Mouse (Mus musculus): ENCODE measurements around the gene Piwil1. TPM values are rescaled to one million over a fixed set of nuclear protein-coding genes. Genes with fewer than 3 reads are reported as not detected.

Piwil1 gene
- total and polyA plus RNA-seq, 3 experiments, result not detected

- TF ChIP-seq MXI1 (IDR thresholded peaks at IDR 0.05; ENCODE audit: low read depth, low read length) (no peak), UBTF (IDR thresholded peaks at IDR 0.05; ENCODE audit: borderline replicate concordance, insufficient read depth, low read depth, low read length) (no peak), NRF1 (IDR thresholded peaks at IDR 0.05; ENCODE audit: insufficient read depth, low read depth, low read length, poor library complexity, severe bottlenecking) (no peak), ELF1 (IDR thresholded peaks at IDR 0.05; ENCODE audit: low read depth, low read length) (no peak), MAFK (IDR thresholded peaks at IDR 0.05; ENCODE audit: borderline replicate concordance, low read depth, low read length) (no peak)
- Histone ChIP-seq H3K9me3 (replicated peaks; ENCODE audit: insufficient read depth, low read length) (no peaks in the 10 kb centered on the region), H3K4me3 (ENCODE audit: control insufficient read depth in 1 of 2, insufficient read depth in 1 of 2, low read depth in 2 of 2, low read length in 2 of 2) (no peak overlapping the region), H3K36me3 (ENCODE audit: control insufficient read depth in 1 of 2, insufficient read depth in 2 of 2, low read length in 2 of 2) (no peaks in the 10 kb centered on the region), H3K9ac (ENCODE audit: control insufficient read depth, low read depth, low read length, poor library complexity, severe bottlenecking) (no peak overlapping the region), H3K4me1 (ENCODE audit: control insufficient read depth in 1 of 2, insufficient read depth in 2 of 2, low read length in 2 of 2) (no peaks in the 10 kb centered on the region), H3K27me3 (ENCODE audit: control insufficient read depth in 1 of 2, insufficient read depth in 2 of 2, low read length in 2 of 2) (no peaks in the 10 kb centered on the region), H3K27ac (ENCODE audit: control insufficient read depth, low read depth, low read length) (no peak overlapping the region), H3K79me2 (ENCODE audit: control insufficient read depth, insufficient read depth, low read length, poor library complexity) (no peaks in the 10 kb centered on the region)
- DNase-seq (ENCODE audit: low read depth, low spot score), result no peak
These were observed 8.3 kb downstream of the Piwil1 start for GRCm38 (mm10) chr5:128710596-128710995.

GRCm38 (mm10) chr5:128711847-128712246 is 9.5 kb downstream of the Piwil1 start:
- Histone ChIP-seq H3K4me1 (ENCODE audit: control insufficient read depth in 1 of 2, insufficient read depth in 2 of 2, low read length in 2 of 2) (no peaks in the 10 kb centered on the region), H3K9ac (ENCODE audit: control insufficient read depth, low read depth, low read length, poor library complexity, severe bottlenecking) (no peak overlapping the region), H3K27me3 (ENCODE audit: control insufficient read depth in 1 of 2, insufficient read depth in 2 of 2, low read length in 2 of 2) (no peaks in the 10 kb centered on the region), H3K9me3 (replicated peaks; ENCODE audit: insufficient read depth, low read length) (no peaks in the 10 kb centered on the region), H3K27ac (ENCODE audit: control insufficient read depth, low read depth, low read length) (no peak overlapping the region), H3K36me3 (ENCODE audit: control insufficient read depth in 1 of 2, insufficient read depth in 2 of 2, low read length in 2 of 2) (no peaks in the 10 kb centered on the region), H3K79me2 (ENCODE audit: control insufficient read depth, insufficient read depth, low read length, poor library complexity) (no peaks in the 10 kb centered on the region), H3K4me3 (ENCODE audit: control insufficient read depth in 1 of 2, insufficient read depth in 1 of 2, low read depth in 2 of 2, low read length in 2 of 2) (no peak overlapping the region)
- TF ChIP-seq CTCF (IDR thresholded peaks at IDR 0.05 in 2 of 3, conservative IDR thresholded peaks at IDR 0.05 in 1 of 3; ENCODE audit: control insufficient read depth in 1 of 3, insufficient read depth in 1 of 3, low read depth in 2 of 3, low read length in 3 of 3, poor library complexity in 1 of 3, severe bottlenecking in 1 of 3) (peak in 1 of 3 experiments; percentile 8; a peak in 1 of 6 replicates), GABPA (IDR thresholded peaks at IDR 0.05; ENCODE audit: low read depth, low read length) (no peak)
- peak; percentile 10 for DNase-seq (ENCODE audit: low read depth, low spot score)

- Histone ChIP-seq H3K79me2 (ENCODE audit: control insufficient read depth, insufficient read depth, low read length, poor library complexity) (no peaks in the 10 kb centered on the region), H3K4me1 (ENCODE audit: control insufficient read depth in 1 of 2, insufficient read depth in 2 of 2, low read length in 2 of 2) (no peaks in the 10 kb centered on the region), H3K27ac (ENCODE audit: control insufficient read depth, low read depth, low read length) (no peak overlapping the region), H3K36me3 (ENCODE audit: control insufficient read depth in 1 of 2, insufficient read depth in 2 of 2, low read length in 2 of 2) (no peaks in the 10 kb centered on the region), H3K27me3 (ENCODE audit: control insufficient read depth in 1 of 2, insufficient read depth in 2 of 2, low read length in 2 of 2) (no peaks in the 10 kb centered on the region), H3K9ac (ENCODE audit: control insufficient read depth, low read depth, low read length, poor library complexity, severe bottlenecking) (no peak overlapping the region), H3K9me3 (replicated peaks; ENCODE audit: insufficient read depth, low read length) (no peaks in the 10 kb centered on the region), H3K4me3 (ENCODE audit: control insufficient read depth in 1 of 2, insufficient read depth in 1 of 2, low read depth in 2 of 2, low read length in 2 of 2) (no peak overlapping the region)
- no peak for DNase-seq (ENCODE audit: low read depth, low spot score)
- TF ChIP-seq POLR2A (IDR thresholded peaks at IDR 0.05; ENCODE audit: control insufficient read depth in 1 of 2, insufficient read depth in 1 of 2, low read depth in 1 of 2, low read length in 2 of 2, poor library complexity in 1 of 2), result no peak
- TF ChIP-seq UBTF (IDR thresholded peaks at IDR 0.05; ENCODE audit: borderline replicate concordance, insufficient read depth, low read depth, low read length), result no peak
- no peak for TF ChIP-seq RAD21 (IDR thresholded peaks at IDR 0.05; ENCODE audit: low read depth, low read length)
- no peak for TF ChIP-seq NELFE (IDR thresholded peaks at IDR 0.05; ENCODE audit: low read depth, low read length)
- no peak for TF ChIP-seq TAL1 (IDR thresholded peaks at IDR 0.05; ENCODE audit: low read length)
- no peak for TF ChIP-seq EP300 (IDR thresholded peaks at IDR 0.05; ENCODE audit: low read depth in 1 of 2, low read length in 2 of 2)
- TF ChIP-seq RCOR1 (IDR thresholded peaks at IDR 0.05; ENCODE audit: low read depth, low read length), result no peak
- no peak for TF ChIP-seq ZMIZ1 (IDR thresholded peaks at IDR 0.05; ENCODE audit: low read depth, low read length)
- TF ChIP-seq SMC3 (IDR thresholded peaks at IDR 0.05; ENCODE audit: low read depth, low read length), result no peak
- no peak for TF ChIP-seq ELF1 (IDR thresholded peaks at IDR 0.05; ENCODE audit: low read depth, low read length)
- TF ChIP-seq E2F4 (IDR thresholded peaks at IDR 0.05; ENCODE audit: borderline replicate concordance, low read depth, low read length), result no peak
- no peak for TF ChIP-seq MEF2A (IDR thresholded peaks at IDR 0.05; ENCODE audit: extremely low read depth, insufficient replicate concordance, low read depth, low read length, poor library complexity, severe bottlenecking)
- TF ChIP-seq MYB (IDR thresholded peaks at IDR 0.05; ENCODE audit: low read depth, low read length), result no peak
- no peak for TF ChIP-seq SIN3A (IDR thresholded peaks at IDR 0.05; ENCODE audit: low read length)
- no peak for TF ChIP-seq JUND (IDR thresholded peaks at IDR 0.05; ENCODE audit: low read depth, low read length)
- no peak for TF ChIP-seq ZC3H11A (IDR thresholded peaks at IDR 0.05; ENCODE audit: low read depth, low read length)
- no peak for TF ChIP-seq CHD1 (IDR thresholded peaks at IDR 0.05; ENCODE audit: low read depth, low read length)
- no peak for TF ChIP-seq ZNF384 (IDR thresholded peaks at IDR 0.05; ENCODE audit: low read depth, low read length)
- TF ChIP-seq USF2 (IDR thresholded peaks at IDR 0.05; ENCODE audit: borderline replicate concordance in 1 of 2, insufficient read depth in 1 of 2, low read depth in 1 of 2, low read length in 2 of 2), result no peak
These were observed 12.8 kb downstream of the Piwil1 start for GRCm38 (mm10) chr5:128715171-128715570.
